In the genomic region with DNA sequence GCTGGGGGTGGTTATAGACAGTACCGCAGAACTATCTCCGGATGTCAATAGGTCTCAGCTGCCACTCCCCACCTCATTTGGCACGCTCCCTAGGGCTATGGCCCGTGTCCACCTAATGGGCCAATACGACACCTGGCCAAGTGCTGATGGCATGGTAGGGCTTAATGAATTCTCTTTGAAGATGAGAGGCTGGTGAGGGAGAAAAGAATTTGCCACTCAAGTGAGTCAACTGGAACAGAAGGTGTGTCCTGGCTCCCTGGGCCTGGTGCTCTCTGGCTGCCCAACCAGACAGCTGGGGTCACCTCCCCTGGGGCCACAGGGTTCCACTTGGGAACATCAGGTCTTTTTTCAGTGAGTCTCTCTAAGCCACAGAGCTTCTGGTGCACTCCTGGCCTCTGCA, we compare ENCODE assay signal across 11 mouse cellular contexts.
DNase-seq lines count a peak whose midpoint lies in the region; ATAC-seq and TF ChIP-seq lines count a peak whose summit lies in the region.
"Had no signal": no experiment of that assay in that cellular context is flagged by ENCODE, and none has a peak within 500 bp of the region (broad histone marks: within the 10 kb centered on the region; RNA-seq: fewer than 3 reads in every experiment).

No protein-coding gene starts in this region.

- H3K4me3 ChIP-seq in kidney, embryonic 15.5 days (replicated peaks): no peak overlapping the region
- H3K4me3 ChIP-seq in myocyte: no peak overlapping the region
- H3K4me3 ChIP-seq: embryonic facial prominence, embryonic 12.5 days had no signal

- H3ac ChIP-seq in myocyte (ENCODE audit: control insufficient read depth, insufficient read length): no peak overlapping the region

- peaks cover 21% of the 10 kb centered on the region for H3K4me1 ChIP-seq in kidney, embryonic 15.5 days

- ATAC-seq in kidney, embryonic 15.5 days (replicated peaks; ENCODE audit: low FRiP score): peak; percentile 83
- ATAC-seq: forebrain, postnatal 0 days had no signal

- no peak overlapping the region for H3K27ac ChIP-seq in kidney, embryonic 15.5 days
- H3K27ac ChIP-seq: embryonic facial prominence, embryonic 12.5 days; liver, embryonic 14.5 days had no signal

- no peaks in the 10 kb centered on the region for H3K27me3 ChIP-seq in kidney, embryonic 15.5 days
- H3K27me3 ChIP-seq in myocyte (ENCODE audit: control insufficient read depth, insufficient read depth, insufficient read length): no peaks in the 10 kb centered on the region
- H3K27me3 ChIP-seq: embryonic facial prominence, embryonic 12.5 days had no signal

- 32% methylated on average over 5 of the region's 5 CpGs for WGBS in kidney, embryonic 15.5 days

- DNase-seq in lung, adult 18-20 months: peak; percentile 27 to 37
- no peak for DNase-seq in lung, postnatal 14 days
- peak; percentile 20 for DNase-seq in forelimb bud, embryonic 11.5 days (ENCODE audit: low read depth, low spot score)
- DNase-seq in heart, adult 9 months (ENCODE audit: low spot score in 2 of 2): no peak
- no peak for DNase-seq in urinary bladder, adult 2 months (ENCODE audit: low spot score)
- no peak for DNase-seq in MN1 (ENCODE audit: low spot score)
- DNase-seq: forebrain, postnatal 0 days had no signal

- H3K4me2 ChIP-seq in kidney, embryonic 15.5 days: no peak overlapping the region
- peak overlapping the region; percentile 62 for H3K4me2 ChIP-seq in myocyte (ENCODE audit: low read depth)
- H3K4me2 ChIP-seq: embryonic facial prominence, embryonic 12.5 days had no signal

- H3K79me2 ChIP-seq in myocyte (ENCODE audit: control insufficient read depth, insufficient read depth): no peaks in the 10 kb centered on the region

- no peak for TF ChIP-seq POLR2A in myocyte (IDR thresholded peaks at IDR 0.05; ENCODE audit: insufficient read length, low read depth)

- no peaks in the 10 kb centered on the region for H3K36me3 ChIP-seq in kidney, embryonic 15.5 days
- no peaks in the 10 kb centered on the region for H3K36me3 ChIP-seq in myocyte (ENCODE audit: control insufficient read depth, insufficient read depth)
- H3K36me3 ChIP-seq: embryonic facial prominence, embryonic 12.5 days had no signal

- no peaks in the 10 kb centered on the region for H3K9me3 ChIP-seq in kidney, embryonic 15.5 days (replicated peaks)
- H3K9me3 ChIP-seq: embryonic facial prominence, embryonic 12.5 days had no signal

- H3K9ac ChIP-seq in kidney, embryonic 15.5 days: no peak overlapping the region
- H3K9ac ChIP-seq: embryonic facial prominence, embryonic 12.5 days; forebrain, postnatal 0 days; liver, embryonic 14.5 days had no signal

TF ChIP-seq in myocyte, 11 proteins besides CTCF, POLR2A, EP300 and RAD21:
- no peak for TF ChIP-seq SRF (IDR thresholded peaks at IDR 0.05; ENCODE audit: control insufficient read depth, insufficient read length, low read depth)
- no peak for TF ChIP-seq REST (IDR thresholded peaks at IDR 0.05; ENCODE audit: insufficient read depth, insufficient read length)
- TF ChIP-seq MAX (IDR thresholded peaks at IDR 0.05; ENCODE audit: low read depth): no peak
- TF ChIP-seq MYOG (IDR thresholded peaks at IDR 0.05; ENCODE audit: control insufficient read depth in 1 of 3, insufficient read depth in 1 of 3, insufficient read length in 2 of 3, low read depth in 2 of 3): peak; percentile 40 to 85 (median 51)
- no peak for TF ChIP-seq POLR2AphosphoS2 (IDR thresholded peaks at IDR 0.05; ENCODE audit: insufficient read length, low read depth)
- no peak for TF ChIP-seq CEBPB (IDR thresholded peaks at IDR 0.05; ENCODE audit: insufficient read depth, poor library complexity, severe bottlenecking)
- no peak for TF ChIP-seq USF1 (IDR thresholded peaks at IDR 0.05; ENCODE audit: low read depth)
- TF ChIP-seq MYOD1 (IDR thresholded peaks at IDR 0.05; ENCODE audit: control insufficient read depth in 1 of 3, insufficient read length in 2 of 3, low read depth in 2 of 3): peak; percentile 4 to 85 (median 34)
- TF ChIP-seq TCF12 (IDR thresholded peaks at IDR 0.05; ENCODE audit: insufficient read depth, poor library complexity, severe bottlenecking): peak; percentile 68
- TF ChIP-seq E2F4 (IDR thresholded peaks at IDR 0.05; ENCODE audit: insufficient read depth): no peak
- peak; percentile 22 for TF ChIP-seq TCF3 (IDR thresholded peaks at IDR 0.05; ENCODE audit: insufficient read length, low read depth)

Comparison
In these comparisons a context has a peak if more than half of its experiments do, and no peak if none do; other contexts are left out.
1. DNase-seq: peak in lung, adult 18-20 months (2 of 2) and forelimb bud, embryonic 11.5 days (single experiment); none in lung, postnatal 14 days (single experiment), heart, adult 9 months (0 of 2), urinary bladder, adult 2 months (single experiment) and MN1 (single experiment).